Mouse (Mus musculus) central nervous system, embryonic 14 days (tissue): ENCODE data around the gene Mrpl43. TPM values are rescaled to one million over a fixed set of nuclear protein-coding genes. Genes with fewer than 3 reads are reported as not detected.

ENCODE experiments used
- polyA plus RNA-seq: library from polyadenylated mRNA; depleted of rRNA; stranded (reverse); fragments of >200 nt; gene quantifications from 2 replicates; pipeline ENCODE4 v1.2.3, GENCODE M21; 2012; rRNA removed

The Mrpl43 gene
- 84.1 and 84.8 TPM in 2 replicates for polyA plus RNA-seq

GRCm38 (mm10) chr19:45005957-45006712, at the start of gene Mrpl43:
Gene Mrpl43, minus strand, starts transcription at chr19:45006442.

DNA sequence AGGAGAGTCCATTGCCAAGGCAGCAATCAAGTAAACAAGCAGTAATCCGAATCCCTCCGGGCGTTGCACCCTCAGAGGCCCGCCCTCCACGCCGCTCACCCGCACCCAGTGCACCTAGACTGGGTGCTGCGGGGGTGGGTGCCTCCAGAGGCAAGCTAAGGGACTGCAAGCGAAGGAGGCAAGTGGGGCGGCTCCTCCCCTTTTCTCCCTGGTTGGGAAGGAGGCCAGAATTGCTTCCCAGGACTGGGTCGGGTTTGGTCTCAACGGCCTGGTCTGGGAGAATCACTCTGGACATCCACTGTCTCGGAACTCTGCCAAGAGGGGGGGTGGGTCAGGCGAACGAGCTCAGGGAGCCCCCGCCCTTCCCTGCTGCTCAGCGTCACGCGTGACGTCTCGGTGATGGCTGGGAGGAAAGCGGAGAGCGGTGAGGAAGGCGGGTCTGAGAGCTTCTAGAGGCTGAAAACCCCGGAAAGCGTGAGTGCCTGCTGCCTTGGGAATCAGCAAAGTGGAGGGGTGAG, 41.2 kb upstream of the Mrpl43 start, which contains the start of gene Sfxn3:
Gene Sfxn3 (plus strand): TSS at position 87 of the 518 bp plus-strand sequence.

GRCm38 (mm10) chr19:45045651-45046050, 39.4 kb upstream of the Mrpl43 start, which contains the start of gene Pdzd7:
Gene Pdzd7, minus strand, starts transcription at chr19:45045717.

GRCm38 (mm10) chr19:45014335-45014971, 8.2 kb upstream of the Mrpl43 start, which contains the start of gene Lzts2:
Gene Lzts2, plus strand, starts transcription at chr19:45014414.

GRCm38 (mm10) chr19:45005444-45005843, 798 bp downstream of the Mrpl43 start, which contains the start of gene Twnk:
Gene Twnk, plus strand, starts transcription at chr19:45005663.

DNA sequence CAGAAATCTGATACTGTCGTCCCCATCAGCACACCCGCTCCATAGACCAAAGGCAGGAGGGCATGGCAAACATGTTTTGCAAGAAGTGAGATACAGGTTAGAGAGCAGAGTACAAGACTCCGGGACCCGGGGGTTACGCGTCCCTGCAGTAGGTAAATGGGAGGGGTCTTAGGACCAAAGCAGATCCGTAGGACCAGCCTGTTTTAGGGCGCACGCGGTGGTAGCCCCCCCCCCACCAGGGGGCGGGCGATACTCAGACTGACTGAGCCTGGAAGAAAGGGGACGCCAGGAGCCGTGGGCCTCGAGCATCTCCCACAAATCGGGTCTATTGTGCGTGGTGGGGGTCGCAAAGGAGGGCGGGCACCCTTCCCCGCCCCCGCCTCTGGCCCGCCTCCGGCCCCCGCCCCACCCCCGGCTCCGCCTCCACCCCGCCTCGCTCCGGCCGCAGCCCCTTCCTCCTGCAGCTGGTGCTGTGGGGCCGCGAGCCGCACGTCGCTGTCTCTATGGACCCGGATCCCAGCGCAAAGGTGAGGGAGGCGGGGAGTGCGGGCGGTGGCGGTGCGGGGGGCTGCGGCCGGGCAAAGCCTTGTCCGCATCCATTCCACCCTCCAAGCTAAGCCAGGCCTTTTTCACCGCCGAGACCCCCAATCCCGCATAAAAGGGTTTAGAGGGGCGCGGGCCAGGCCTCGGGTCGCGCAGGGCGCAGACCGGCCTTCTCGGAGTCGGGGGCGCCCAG, 17.2 kb downstream of the Mrpl43 start, which contains the start of gene Sema4g:
Gene Sema4g (plus strand): TSS at position 271 of the 736 bp plus-strand sequence.

Other genes starting within 250 kb of the Mrpl43 start
- gene Slf2, start 75.3 kb downstream of the Mrpl43 start, polyA plus RNA-seq, result 45.7 and 46.5 TPM in 2 replicates
- 173 and 175 TPM in 2 replicates for gene Sema4g, start 17.3 kb downstream of the Mrpl43 start, polyA plus RNA-seq
- gene Twnk, start 779 bp downstream of the Mrpl43 start, polyA plus RNA-seq, result 16.9 and 18.3 TPM in 2 replicates
- 47.5 and 50.5 TPM in 2 replicates for gene Lzts2, start 8.0 kb upstream of the Mrpl43 start, polyA plus RNA-seq
- gene Pdzd7, start 39.3 kb upstream of the Mrpl43 start, polyA plus RNA-seq, result 7.8 and 8.1 TPM in 2 replicates
- gene Sfxn3, start 41.1 kb upstream of the Mrpl43 start, polyA plus RNA-seq, result 75.8 and 81.4 TPM in 2 replicates
- 2.7 and 6.7 TPM in 2 replicates for gene Kazald1, start 68.8 kb upstream of the Mrpl43 start, polyA plus RNA-seq
- gene Tlx1, start 144.2 kb upstream of the Mrpl43 start, polyA plus RNA-seq, result 0.90 and 2.9 TPM in 2 replicates
- 5.0 and 6.2 TPM in 2 replicates for gene Lbx1, start 229.4 kb upstream of the Mrpl43 start, polyA plus RNA-seq